Mouse (Mus musculus): ENCODE measurements around the gene Mpped2. TPM values are rescaled to one million over a fixed set of nuclear protein-coding genes. Genes with fewer than 3 reads are reported as not detected.

Gene Mpped2
- total RNA-seq, 1 experiment from 2014 or later, result 39.5 TPM

DNA sequence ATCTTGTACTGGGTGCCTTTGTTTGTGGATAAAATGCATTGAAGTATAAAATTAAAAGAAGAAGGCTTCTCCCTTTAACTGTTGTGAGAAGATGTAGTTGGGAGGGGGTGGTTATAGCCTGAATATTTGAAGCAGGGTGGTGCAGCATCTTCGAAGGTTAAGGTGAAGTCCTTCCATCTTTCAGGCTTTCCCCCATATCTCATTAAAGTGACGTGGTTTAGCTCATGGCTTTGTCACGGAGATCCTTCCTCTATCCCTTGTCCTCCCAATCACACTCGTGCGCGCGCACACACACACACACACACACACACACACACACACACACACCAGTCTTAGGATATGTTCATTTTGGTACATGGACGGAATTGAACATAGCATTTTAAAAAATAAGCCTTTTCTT, 3.3 kb downstream of the Mpped2 start:
- DNase-seq, result no peak

DNA sequence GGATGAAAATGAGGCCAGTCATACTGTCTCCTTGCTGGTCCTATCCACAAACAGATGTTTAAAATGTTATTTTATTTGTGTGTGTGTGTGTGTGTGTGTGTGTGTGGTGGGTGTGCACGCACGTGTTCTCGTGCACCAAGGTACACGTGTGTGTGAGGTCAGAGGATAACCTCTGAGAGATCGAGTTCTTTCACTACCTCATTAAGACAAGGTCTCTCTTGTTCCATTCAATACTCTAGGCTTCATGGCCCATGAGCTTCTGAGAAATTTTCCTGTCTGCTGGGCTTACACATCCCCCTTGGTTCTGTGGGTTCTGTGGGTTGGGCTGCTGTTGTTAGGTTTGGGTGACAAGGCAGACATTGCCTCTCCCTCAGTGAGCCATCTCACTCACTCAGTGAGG, 12.6 kb downstream of the Mpped2 start:
- DNase-seq, result no peak

GRCm38 (mm10) chr2:106707136-106707535, 14.1 kb downstream of the Mpped2 start:
- DNase-seq, result no peak

- no peak for DNase-seq
Observed at GRCm38 (mm10) chr2:106710862-106711477, 17.9 kb downstream of the Mpped2 start.

DNA sequence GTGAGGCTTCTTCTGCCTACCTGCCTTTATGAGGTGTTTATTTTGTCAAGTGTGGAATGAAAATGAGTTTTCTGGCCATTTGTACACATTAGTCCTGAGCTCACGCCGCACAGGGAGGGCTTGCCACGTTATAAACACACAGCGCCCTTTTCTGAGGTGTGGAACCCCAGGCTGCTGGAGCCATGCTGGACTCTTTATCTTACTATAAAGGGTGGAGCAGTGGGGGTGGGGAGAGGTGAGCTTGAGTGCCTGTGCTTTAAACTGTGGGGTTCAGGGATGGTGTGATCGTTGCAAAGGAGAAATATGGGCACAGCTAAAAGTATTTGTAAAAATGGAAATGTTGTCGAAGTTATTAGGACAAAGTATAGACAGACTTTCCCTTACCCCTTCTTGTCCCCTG, 18.4 kb downstream of the Mpped2 start:
- no peak for DNase-seq

GRCm38 (mm10) chr2:106713151-106713550, 20.1 kb downstream of the Mpped2 start:
- DNase-seq, result no peak

DNA sequence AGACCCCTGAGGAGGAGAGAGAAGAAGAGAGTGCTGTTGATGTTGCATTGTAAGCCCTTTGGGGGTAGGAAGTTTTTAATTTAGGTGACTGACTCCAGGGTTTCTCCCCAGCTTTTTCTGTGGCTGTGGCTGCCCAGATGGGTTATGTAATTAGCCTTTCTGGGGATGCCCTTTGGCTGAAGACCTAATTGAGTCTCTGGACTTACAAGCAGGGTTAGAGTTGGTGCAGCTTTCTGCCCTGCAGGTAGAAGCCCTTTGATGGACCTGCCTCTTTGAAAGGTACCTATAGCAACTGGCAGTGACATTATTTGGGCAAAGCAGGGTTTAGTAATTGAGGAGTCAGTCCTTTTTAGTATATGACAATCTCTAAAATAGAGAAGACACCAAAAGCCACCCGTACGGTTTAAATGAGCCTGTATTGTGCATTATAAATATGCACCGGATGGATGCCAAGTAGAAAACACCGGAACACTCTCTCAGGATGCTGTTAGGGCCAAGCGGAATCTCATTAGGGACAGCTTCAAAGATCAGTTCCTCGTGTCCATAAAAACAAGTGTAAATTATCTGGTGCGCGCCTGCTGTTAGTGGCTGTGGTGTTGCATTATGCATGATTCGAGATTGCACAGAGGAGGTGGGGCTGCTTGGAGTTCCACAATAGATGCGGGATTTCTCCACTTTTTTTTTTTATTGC, 22.8 kb downstream of the Mpped2 start:
- DNase-seq, result no peak

DNA sequence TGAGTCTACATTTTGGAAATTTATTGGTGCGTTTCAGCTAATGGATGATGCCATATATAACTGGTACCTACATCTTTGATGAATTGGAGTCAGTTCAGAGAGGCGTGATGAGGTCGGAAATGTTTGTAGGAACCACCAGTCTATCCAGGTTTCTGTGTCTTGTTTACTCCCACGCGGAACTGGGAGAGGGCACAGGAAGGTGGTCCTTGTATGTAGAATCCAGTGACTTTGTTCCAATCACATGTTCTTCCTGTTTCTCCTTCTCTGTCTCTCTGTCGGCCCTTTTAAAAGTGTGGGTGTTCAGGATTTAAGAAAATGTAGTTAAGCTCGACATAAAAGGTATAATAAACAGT, 23.3 kb downstream of the Mpped2 start:
- DNase-seq, result no peak

DNA sequence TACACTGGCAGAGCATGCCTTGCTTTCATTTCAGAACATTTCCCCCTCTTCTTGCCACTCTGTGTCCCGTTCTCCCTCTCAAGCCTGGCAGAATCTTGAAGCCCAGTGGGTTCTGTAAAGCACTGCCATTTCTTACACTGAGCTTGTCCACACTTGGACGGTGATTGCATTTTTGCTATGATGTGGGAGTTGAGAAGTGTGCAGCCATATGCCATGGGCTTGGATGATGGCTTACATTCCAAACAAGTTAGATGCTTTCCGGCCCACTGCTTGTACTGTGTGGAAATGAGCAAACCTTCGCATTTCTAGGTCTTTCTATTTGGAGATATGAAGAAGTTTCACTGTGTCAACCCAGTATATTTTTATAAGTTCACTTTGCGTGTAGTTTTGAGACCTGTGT, 25.8 kb downstream of the Mpped2 start:
- DNase-seq, result no peak

DNA sequence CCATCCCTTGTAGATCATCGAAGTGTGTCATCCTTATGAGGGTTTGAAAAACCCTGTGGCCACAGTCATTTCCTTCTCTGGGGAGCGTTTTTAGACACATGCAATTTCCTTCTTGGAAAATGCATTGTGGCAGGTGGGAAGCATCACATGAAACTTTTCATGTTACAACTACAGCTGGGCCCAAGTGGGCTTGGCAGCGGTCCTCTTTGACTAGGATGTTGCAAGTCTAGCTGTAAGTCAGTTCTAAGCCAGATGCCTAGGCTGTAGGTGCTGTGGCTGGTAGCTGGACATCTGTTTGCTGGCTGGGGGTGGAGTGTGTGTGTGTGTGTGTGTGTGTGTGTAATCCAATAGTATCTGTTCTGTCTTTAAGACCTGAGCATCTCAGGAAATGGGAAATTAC, 26.4 kb downstream of the Mpped2 start:
- DNase-seq, result no peak

DNA sequence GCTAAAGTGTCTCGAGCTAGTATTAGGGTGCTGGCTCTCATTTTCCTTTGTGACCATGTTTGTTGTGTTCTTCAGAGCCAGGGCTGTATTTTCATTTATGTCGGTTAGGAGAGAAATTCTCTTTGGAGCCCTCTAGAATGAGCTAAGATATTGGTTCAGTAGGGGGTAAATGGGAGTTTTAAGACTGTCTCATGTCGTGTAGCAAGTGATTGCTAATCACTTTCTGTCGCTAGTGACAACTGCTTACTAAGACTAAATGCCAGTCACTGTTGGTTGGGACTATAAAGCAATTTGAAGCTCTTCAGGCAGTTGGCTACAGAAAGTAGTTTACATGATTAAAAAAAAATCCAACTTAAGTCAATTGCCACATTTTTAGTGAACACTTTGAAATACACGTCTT, 27.6 kb downstream of the Mpped2 start:
- no peak for DNase-seq

GRCm38 (mm10) chr2:106722020-106722419, 29.0 kb downstream of the Mpped2 start:
- no peak for DNase-seq

DNA sequence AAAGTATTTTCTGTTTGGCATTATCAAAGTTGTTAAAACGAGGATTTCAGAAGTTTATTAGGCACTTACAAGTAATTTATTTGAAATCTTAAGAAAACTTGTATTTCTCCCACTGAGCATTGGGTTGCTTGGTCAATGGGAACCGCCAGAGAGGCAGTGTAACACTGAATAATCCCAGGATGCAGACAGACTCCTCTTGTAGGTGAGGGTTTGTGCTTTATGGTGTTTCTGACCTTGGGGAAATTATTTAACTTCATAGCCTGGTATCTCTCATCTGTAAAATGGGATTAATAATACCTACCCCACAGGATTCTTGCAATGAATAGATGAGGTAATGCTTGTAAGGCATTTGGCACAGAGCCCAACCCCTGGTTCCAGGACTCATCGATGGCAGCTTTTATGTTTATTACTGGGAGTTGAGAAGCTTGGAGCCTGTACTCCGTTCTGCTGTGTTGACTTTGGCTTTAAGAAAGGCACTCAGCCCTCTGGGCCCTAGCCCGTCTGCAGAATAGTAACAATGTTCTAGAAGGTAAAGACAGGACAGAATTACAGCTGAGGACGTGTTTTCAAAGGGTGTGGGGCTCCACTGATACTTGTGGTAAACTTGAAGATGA, 37.0 kb downstream of the Mpped2 start:
- DNase-seq, result no peak

GRCm38 (mm10) chr2:106730608-106731007, 37.5 kb downstream of the Mpped2 start:
- no peak for DNase-seq

DNA sequence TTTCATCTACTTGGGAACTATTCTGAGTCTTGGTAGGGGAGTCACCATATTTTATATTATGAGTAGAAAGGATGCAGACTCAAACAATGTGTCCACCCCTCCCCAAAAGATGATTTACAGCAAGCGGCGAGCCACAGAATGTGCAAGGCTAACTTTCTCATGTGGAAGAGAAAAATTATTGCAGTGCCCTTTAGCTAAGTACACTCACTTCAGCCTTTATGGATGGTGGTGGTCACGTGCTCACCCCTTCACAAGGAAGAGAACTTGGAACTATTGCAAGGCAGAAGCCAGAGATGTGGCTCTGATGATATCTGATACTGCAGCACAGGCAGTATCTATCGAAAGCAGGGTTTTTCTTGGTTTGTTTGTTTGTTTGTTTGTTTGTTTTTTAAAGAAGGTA, 38.4 kb downstream of the Mpped2 start:
- DNase-seq, result peak; percentile 26

- DNase-seq, result no peak
Observed at GRCm38 (mm10) chr2:106732171-106732570, 39.1 kb downstream of the Mpped2 start.

DNA sequence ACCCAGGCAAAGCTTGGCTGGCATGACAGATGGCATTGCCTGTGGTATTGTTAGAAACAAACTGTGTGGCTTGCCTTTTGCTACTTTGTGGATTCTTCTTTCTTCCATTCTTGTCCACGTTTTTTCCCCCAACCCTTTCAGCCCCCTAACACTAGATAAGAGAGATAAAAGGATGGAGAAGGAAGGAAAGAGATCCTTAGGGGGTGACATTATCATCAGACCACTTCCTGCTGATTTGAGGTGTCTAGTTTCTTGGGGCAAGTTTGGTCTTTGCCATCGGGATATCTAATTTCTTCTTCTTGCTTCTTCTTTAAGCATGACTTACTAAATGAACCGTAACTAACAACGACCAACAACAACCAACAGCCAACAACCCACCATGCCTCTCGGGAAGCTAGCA, 40.3 kb downstream of the Mpped2 start:
- DNase-seq, result no peak

DNA sequence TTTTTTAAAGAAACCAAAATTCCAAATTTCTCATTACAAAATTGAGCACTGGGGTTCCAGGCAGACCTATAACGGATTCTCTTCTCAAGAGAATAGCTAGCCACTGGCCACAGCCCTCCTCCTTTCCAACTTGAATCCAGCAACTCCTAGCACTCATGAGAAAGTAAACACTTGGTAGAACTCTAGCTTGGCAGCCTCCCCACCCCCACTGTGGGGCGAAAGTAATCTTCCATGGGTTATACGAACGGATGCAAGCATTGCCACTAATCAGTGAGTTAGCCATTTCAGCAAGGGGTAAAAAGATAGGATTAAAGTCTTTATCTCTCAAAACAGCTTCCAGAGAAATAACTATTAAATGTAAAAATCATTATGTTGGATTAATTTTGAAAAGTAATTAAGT, 40.9 kb downstream of the Mpped2 start:
- no peak for DNase-seq

DNA sequence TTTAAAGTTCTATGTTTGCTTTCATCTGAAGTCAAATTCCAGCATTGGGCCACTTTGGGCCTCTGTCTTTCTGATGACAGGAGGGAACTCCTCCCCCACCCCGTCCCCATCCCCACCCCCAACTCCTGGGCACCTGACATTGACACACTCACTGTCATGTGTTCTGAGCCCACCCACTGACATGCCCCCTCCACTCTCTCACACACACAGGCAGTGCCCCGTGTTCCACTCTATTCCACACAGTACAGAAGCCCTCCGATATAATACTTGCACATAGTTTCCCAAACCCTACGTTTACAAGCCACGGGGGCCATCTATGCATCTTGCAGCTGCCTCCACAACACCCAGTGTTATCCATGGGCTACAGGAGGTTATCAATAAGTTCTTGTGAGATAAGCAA, 42.1 kb downstream of the Mpped2 start:
- no peak for DNase-seq

- DNase-seq, result no peak
Observed at GRCm38 (mm10) chr2:106735792-106736359, 42.8 kb downstream of the Mpped2 start.

DNA sequence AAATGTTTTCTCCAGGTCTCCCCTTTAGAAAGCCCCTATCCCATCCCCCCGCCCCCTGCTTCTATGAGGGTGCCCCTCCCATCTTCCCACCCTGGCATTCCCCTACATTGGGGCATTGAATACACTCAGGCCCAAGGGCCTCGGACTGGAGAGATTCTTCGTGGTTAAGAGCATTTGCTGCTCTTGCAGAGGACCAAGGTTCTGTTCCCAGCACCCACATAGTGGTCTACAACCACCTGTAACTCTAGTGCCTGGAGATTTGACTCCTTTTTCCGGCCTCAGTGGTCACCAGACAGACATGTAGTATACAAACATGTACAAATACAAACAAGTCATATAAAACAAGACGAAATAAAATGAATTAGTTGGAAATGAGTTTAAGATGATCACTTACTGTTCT, 45.9 kb downstream of the Mpped2 start:
- no peak for DNase-seq

DNA sequence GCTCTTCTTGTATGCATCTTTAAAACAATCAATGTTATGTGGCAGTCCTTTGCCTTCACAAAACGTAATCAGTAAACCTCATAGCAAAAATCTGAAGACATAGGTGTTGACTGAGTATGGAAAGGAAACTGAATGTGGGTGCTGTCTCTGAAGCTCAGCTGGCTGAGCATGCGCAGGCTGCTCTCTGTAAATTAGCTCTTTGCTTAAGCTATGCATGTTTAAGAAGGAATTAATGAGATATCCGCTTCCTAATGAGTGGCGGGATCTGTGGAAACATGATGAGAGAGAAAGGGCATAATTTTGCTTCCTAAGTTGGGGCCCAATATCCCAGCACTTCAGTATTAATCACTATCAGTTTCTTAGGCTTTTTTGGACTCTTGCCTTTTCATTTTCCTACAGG, 51.0 kb downstream of the Mpped2 start:
- DNase-seq, result no peak

GRCm38 (mm10) chr2:106744601-106745000, 51.5 kb downstream of the Mpped2 start:
- no peak for DNase-seq

- DNase-seq, result no peak
Observed at GRCm38 (mm10) chr2:106745364-106745763, 52.3 kb downstream of the Mpped2 start.

Measured in adrenal gland, postnatal 25 days (tissue).